Mouse (Mus musculus): ENCODE data around the gene Adcy5.

- TF ChIP-seq CTCF (IDR thresholded peaks at IDR 0.05; ENCODE audit: low read depth) (no peak), EP300 (IDR thresholded peaks at IDR 0.05; ENCODE audit: low read depth) (no peak)
Observed at GRCm38 (mm10) chr16:35216826-35217491, 62.3 kb downstream of the Adcy5 start.
